10 mouse cellular contexts compared by ENCODE assay signal in the genomic region with DNA sequence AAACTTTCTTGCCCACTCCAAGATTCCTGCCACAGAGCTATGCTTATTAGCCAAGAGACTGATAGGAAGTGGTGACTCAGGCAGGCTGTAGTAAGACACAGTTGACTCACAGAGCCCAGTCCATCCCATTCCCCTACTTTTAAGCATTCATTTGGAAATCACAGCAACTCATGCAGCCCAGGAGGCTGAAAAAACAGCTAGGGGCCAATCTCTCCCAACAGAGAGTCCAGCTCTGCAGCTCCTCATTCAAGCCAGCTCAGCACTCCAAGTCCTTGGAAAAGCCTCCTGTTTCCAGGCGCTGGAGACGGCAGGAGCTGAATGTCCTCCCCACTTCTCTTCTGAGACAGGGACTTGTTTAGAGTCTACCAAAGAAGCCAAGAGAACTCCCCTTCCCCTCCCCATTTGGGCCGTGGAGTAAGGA. TPM values are rescaled to one million over a fixed set of nuclear protein-coding genes. Genes with fewer than 3 reads are reported as not detected.
DNase-seq lines count a peak whose midpoint lies in the region; ATAC-seq lines count a peak whose summit lies in the region.
"Had no signal": no experiment of that assay in that cellular context is flagged by ENCODE, and none has a peak within 500 bp of the region (broad histone marks: within the 10 kb centered on the region; RNA-seq: fewer than 3 reads in every experiment).

No protein-coding gene starts in this region.

- H3K4me2 ChIP-seq in liver, embryonic 11.5 days: peak overlapping the region; percentile 32

- 41% methylated on average over 3 of the region's 3 CpGs for WGBS in liver, embryonic 11.5 days

- H3K4me1 ChIP-seq in liver, embryonic 11.5 days (replicated peaks; ENCODE audit: control insufficient read depth, insufficient read depth, low read length): peaks cover 22% of the 10 kb centered on the region

- H3K27me3 ChIP-seq in liver, embryonic 11.5 days (replicated peaks; ENCODE audit: control insufficient read depth, insufficient read depth, low read length): peaks cover 42% of the 10 kb centered on the region

- peak; percentile 43 for DNase-seq in kidney, adult 9 months
- DNase-seq in kidney, postnatal 25 days: no peak
- DNase-seq in 3T3-L1 (ENCODE audit: low read depth, low spot score): peak; percentile 94
- DNase-seq in Muller cell, postnatal 12 days (ENCODE audit: inconsistent ontology term): peak; percentile 67
- DNase-seq in liver, embryonic 11.5 days (ENCODE audit: low spot score): no peak
- DNase-seq in thymus, postnatal 10 days (ENCODE audit: low spot score in 2 of 2): no peak
- DNase-seq in natural killer cell, adult 2 months (ENCODE audit: low spot score in 2 of 2): no peak

- H3K9ac ChIP-seq in liver, embryonic 11.5 days (ENCODE audit: low read depth, low read length): no peak overlapping the region

- no peak overlapping the region for H3K4me3 ChIP-seq in liver, embryonic 11.5 days (ENCODE audit: low read depth, low read length)

- H3K36me3 ChIP-seq in liver, embryonic 11.5 days (ENCODE audit: control insufficient read depth, insufficient read depth, low read length): no peaks in the 10 kb centered on the region

- H3K27ac ChIP-seq in liver, embryonic 11.5 days (ENCODE audit: low read depth, low read length): no peak overlapping the region

- no peak for ATAC-seq in liver, embryonic 11.5 days (replicated peaks; ENCODE audit: low FRiP score)

- no peaks in the 10 kb centered on the region for H3K9me3 ChIP-seq in liver, embryonic 11.5 days (ENCODE audit: control insufficient read depth, low read length)

RNA-seq across cellular contexts. Expression of a gene that starts 4.7 kb away (rescaled TPM):
- 38.9 and 39.2 TPM in 2 replicates for polyA plus RNA-seq in liver, embryonic 11.5 days (2014; fragmentation: Nextera tagmentation; extraction: Ambion mirVana)

RNA-seq across cellular contexts. Expression of a gene that starts 17.8 kb away (rescaled TPM):
- polyA plus RNA-seq in liver, embryonic 11.5 days (2014; fragmentation: Nextera tagmentation; extraction: Ambion mirVana): 49.1 and 52.8 TPM in 2 replicates

RNA-seq across cellular contexts. Expression of a gene that starts 21.8 kb away (rescaled TPM):
- 4.4 and 7.4 TPM in 2 replicates for polyA plus RNA-seq in liver, embryonic 11.5 days (2014; fragmentation: Nextera tagmentation; extraction: Ambion mirVana)

RNA-seq across cellular contexts. Expression of a gene that starts 34.1 kb away (rescaled TPM):
- 0.14 and 0.32 TPM in 2 replicates for polyA plus RNA-seq in liver, embryonic 11.5 days (2014; fragmentation: Nextera tagmentation; extraction: Ambion mirVana)

RNA-seq across cellular contexts. Expression of a gene that starts 34.5 kb away (rescaled TPM):
- polyA plus RNA-seq in liver, embryonic 11.5 days (2014; fragmentation: Nextera tagmentation; extraction: Ambion mirVana): not detected in 2 replicates
- polyA plus RNA-seq: large intestine, adult 2 months; midbrain, postnatal 0 days; spleen, adult 2 months had no signal

Comparison
In these comparisons a context has a peak if more than half of its experiments do, and no peak if none do; other contexts are left out.
1. DNase-seq: peak in kidney, adult 9 months (single experiment), 3T3-L1 (single experiment) and Muller cell, postnatal 12 days (single experiment); none in kidney, postnatal 25 days (0 of 2), liver, embryonic 11.5 days (single experiment), thymus, postnatal 10 days (0 of 2) and natural killer cell, adult 2 months (0 of 2).